Mouse (Mus musculus) layer of hippocampus, postnatal 14 days (tissue): Measurements from ENCODE around the gene Prrc2a. TPM values are rescaled to one million over a fixed set of nuclear protein-coding genes. Genes with fewer than 3 reads are reported as not detected.
A peak's percentile ranks its signal among the peaks of the same experiment; 100 is the strongest.
"Not testable (repeated sequence)": the region's sequence is repeated elsewhere in the genome, so short reads cannot be mapped to it uniquely, and the experiment has no call there.

Experiments used
- DNase-seq, 2 experiments: peaks; one replicate each; pipeline ENCODE4 v3.0.0; 2021 to 2022; ENCODE audit warnings: low spot score in 2 of 2, mixed read lengths in 1 of 2
- total RNA-seq, 2 experiments: library from RNA; stranded (reverse); gene quantifications; 2 replicates each; pipeline ENCODE4 v1.2.3; 2021

Gene Prrc2a
- total RNA-seq, 2 experiments from 2014 or later, result 305 to 314 TPM

DNA sequence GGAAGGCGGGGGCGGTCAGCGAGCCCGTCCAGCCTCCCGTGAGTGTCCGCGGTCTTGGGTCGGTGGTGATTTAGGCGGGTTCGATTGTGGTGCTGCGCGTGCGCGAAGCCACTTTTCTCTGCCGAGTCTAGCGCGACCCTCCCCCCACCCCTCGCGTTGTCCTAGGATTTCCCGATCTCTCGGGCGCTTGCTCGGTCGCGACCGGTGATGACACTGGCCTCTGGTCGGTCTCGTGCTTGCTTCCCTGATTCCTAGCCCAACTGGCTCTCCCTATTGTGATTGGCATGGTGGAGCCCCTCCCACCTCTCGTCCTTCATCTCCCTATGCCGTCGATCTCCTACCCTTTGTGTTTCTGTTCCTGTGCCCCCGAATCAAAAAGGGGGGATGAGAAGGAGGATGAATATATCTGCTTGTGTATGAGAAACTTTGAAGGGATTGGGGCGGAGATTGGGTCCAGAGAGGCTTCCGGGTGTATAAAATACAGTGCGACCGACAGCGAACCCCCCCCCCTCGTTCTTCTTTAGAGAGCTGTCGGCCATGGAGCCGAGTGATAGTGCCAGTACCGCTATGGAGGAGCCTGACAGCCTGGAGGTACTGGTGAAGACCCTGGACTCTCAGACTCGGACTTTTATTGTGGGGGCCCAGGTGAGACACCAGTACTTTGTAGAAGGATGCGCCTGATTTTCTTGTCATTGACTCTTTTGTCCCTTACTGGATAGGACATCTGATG, 28.9 kb downstream of the Prrc2a start:
- DNase-seq, result no peak

DNA sequence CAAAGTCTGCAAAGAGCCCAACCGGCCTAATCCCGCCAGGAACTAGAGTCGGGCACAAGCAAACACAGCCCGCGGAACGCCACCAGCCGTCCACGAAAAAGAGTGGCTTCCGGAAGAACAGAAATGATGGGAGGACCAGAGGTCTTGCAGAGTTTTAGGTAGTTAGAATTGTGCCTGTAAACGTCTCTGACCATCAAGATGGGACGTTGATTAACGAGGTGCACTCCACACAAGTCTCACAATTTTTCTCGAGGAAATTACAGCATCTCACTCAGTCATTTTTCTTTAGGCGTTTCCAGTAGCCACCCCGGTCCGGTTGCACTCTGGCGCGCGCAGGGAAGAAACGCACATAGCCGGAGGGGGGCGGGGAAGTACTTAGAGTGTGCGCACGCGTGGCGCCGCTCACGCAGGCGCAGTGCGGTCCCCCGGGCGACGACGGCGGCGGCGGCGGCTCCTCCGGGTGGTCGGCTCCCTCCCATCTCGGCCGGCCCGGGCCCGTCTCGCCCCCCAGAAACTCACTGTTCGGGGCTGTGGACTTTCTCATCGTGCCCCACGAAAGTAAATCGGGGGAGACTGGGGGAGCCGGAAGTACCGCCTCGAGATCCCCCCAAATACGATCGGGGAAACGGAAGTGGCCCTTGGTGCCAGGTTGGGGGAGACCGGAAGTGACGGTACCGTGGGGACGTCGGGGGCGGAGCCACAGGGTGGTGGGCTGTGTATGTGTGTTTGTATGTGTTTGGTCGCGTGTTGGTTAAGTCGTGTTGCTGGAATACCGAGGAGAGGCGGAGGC, 29.7 kb downstream of the Prrc2a start, which contains the start of gene Bag6:
Gene Bag6 (plus strand): TSS at position 378 of the 790 bp plus-strand sequence.
- DNase-seq, result peak; percentile 95 to 98

DNA sequence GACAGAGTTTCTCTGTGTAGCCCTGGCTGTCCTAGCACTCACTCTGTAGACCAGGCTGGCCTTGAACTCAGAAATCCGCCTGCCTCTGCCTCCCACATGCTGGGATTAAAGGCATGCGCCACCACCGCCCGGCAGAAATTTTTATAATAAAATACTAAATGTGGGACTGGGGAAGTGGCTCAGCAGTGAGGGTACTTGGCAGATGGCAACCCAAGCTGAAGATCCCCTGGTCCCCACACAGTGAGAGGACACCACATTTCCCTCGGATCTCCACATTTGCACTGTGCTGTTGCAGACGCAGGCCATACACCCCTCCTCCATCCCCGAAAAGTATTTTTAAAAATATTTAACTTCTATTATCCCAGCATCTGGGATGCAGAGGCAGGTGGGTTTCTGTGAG, 31.2 kb downstream of the Prrc2a start:
- DNase-seq, result no peak

GRCm38 (mm10) chr17:35132174-35132560, 32.5 kb downstream of the Prrc2a start:
- no peak for DNase-seq

DNA sequence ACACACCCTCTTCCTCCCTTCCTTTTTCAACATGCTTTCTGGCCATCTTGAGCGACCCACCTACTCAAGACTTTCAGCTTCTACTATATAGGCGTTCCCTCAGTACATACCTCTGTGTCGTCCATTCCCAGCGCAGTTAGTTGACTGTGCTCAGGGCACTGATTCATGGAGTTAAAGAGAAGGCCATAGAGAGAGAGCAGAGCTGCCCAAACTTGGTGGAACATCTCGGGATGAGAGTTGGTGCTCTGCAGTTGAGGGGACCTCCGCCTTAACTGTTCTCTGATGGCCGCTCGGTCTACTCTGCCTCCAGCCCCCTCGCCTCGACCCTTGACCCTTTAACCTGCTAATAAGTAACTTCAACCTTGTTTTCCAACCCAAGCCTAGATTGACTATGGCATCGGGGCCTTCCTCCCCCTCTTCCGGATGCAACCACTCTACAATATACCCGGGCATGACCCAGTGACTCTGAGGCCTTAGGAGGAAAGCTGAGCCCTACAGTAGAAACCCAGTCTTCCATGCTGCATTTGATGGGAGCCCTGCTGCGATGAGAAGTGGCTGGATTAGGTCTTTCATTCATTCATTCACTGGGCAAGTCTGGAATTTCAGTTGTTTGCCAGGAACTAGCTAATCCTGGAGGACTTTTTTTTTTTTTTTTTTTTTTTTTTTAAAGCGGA, 33.1 kb downstream of the Prrc2a start, which contains the start of gene Apom:
Gene Apom (minus strand): TSS at position 551 of the 674 bp plus-strand sequence.
- no peak for DNase-seq

DNA sequence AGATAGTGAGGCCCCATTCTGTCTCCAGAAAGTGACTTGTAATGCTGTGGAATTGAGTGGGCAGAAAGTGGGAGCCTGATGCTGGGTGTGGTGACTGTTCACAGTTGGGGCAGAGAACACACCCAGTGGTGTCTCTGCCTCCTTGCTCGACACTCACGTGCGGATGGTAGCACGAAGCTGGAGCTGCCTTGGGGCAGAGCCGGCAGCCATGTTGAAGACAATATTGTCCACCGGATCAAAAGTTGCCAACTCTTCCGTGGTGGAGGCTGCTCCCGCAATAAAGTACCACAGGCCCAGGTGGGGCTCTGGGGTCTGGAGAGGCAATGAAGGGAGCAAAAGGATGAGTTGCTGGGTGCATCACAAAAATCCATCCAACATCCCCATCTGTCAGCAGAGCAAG, 33.7 kb downstream of the Prrc2a start:
- DNase-seq, result no peak

DNA sequence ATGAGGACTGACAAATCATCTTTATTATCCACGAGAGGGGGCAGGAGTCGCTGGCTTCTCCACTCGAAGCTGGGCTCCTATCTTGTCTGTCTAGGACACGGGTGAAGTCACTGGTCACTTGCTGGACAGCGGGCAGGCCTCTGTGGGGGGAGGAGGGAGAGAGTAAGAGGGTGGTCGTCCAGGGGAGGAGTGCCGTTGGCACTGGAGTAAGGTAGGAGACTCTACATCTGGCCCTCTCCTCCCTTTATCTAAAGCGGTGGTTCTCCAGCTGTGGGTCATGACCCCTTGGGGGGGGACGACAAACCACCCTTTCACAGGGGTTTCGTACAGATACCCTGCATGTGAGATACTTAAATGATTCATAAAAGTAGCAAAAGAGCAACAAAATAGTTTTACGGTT, 35.7 kb downstream of the Prrc2a start:
- DNase-seq, result no peak

DNA sequence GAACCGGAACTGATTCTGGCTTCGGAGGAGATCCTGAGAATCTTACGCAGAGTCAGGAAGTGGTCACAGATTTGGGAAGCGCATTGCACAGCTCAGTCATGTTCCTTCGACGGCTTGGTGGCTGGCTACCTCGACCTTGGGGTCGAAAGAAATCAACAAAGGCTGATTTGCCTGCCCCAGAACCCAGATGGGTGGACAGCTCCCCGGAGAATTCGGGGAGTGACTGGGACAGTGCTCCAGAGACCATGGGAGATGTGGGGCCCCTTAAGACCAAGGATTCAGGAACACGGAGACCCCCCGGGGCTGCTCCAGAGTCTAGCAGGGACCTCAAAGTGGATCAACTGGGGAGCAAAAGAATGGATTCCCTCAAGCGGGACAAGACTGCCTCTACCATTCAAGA, 37.7 kb downstream of the Prrc2a start:
- DNase-seq, result no peak

- peak; percentile 68 to 70 for DNase-seq
Observed at GRCm38 (mm10) chr17:35126206-35126611, 38.5 kb downstream of the Prrc2a start, which contains the start of gene D17H6S53E. D17H6S53E (plus strand) TSS chr17:35126373.

DNA sequence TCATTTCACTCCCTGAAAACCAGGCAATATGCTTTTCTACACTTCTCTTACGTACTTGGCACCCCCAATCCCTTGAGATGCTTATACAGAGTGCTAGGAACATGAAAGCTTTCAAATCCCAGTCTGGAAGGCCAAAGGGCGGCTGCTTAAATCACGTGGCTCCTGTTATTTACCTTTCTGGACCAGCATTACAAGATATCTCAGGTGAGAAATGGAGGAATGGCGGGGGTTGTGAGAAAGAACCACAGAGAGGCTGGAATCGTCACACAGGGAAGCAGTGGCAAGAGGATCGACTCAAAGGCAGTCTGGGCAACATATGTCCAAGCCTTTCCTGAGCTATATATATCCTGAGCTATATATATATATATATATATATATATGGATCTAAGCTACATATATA, 39.1 kb downstream of the Prrc2a start:
- no peak for DNase-seq

DNA sequence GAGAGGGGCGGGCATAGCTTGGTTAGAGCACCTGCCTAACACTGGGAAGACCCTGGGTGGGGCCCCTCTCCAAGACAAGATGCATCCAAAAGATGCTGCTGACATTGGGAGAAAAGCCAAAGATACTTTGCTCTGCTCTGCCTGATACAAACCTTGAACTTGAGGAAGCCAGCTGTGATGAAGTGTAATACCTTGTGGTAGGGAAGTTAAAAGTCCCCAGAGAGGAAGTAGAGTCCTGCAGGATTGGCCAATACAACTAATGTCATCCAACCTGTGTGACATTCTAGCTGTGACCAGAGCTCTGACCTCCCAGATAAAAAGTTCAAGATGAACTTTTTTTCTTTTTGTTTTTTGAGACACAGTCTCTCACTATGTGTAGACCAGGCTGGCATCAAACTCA, 39.6 kb downstream of the Prrc2a start:
- DNase-seq, result no peak

DNA sequence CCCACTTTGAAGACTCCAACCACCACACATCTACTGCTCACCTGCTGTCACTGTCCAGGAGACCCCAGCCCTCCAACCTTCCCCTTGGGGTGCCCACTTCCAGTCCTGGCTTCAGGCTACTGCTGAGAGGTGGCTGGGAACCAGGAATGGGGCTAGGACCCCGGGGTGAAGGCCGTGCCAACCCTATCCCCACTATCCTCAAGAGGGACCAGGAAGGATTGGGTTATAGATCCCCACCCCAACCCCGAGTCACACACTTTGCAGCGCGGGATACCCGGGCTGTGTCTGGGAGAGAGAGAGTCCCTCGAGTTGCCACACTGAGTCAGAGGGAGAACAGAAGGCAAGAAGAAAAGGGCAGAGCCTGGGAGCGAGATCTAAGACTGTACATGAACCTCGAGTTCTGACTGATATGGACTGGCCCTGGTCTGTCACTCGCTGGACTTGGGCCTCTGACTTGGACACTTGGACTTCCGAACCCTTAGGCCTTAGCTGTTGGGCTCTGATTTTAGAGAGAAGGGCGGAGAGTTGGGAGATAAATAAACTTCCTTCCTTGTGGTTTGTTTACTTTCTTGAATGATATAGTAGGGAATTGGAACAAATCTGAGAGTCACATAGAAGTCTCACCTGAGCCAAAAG, 40.3 kb downstream of the Prrc2a start:
- DNase-seq, result not testable (repeated sequence)

DNA sequence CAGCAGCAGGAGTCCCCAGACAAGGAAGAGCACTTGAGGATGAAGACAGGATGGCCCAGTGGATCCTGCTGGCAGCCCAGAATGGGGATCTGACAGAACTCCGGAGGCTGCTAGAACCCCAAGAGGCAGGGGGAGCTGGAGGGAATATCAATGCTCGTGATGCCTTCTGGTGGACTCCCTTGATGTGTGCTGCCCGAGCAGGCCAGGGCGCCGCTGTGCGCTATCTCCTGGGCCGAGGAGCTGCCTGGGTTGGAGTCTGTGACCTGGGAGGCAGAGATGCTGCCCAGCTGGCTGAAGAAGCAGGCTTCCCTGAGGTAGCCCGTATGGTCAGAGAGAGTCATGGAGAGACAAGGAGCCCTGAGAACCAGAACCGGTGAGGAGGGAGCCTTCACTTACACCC, 41.4 kb downstream of the Prrc2a start:
- DNase-seq, result not testable (repeated sequence)

- peak in 1 of 2 experiments; percentile 81 for DNase-seq
Observed at GRCm38 (mm10) chr17:35121871-35122303, 42.8 kb downstream of the Prrc2a start, which contains the start of gene Csnk2b. Csnk2b (minus strand) TSS chr17:35122053.

GRCm38 (mm10) chr17:35121143-35121799, 43.4 kb downstream of the Prrc2a start, which contains the start of gene Gpank1:
Gpank1 (plus strand) TSS chr17:35121455.
- DNase-seq, result peak; percentile 96 to 99

DNA sequence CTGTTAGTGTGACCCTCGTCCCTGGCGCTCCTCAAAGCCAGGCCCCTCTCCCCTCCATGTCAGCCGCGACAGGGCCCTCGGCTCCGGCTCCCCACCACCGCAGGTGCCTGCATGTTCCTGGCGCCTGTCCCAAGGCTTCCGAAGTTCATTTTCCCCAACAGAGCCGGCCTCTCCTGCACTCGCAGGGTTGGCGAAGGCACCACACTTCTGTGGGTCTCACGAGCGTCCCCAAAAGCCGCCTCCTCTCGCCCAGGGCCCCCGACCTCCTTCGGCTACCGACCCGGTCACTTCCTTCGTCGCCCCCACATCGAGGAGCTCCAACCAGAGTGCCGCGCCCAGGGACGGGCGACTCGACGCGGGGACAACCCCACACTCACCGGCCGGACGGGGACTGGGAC, 44.0 kb downstream of the Prrc2a start:
- DNase-seq, result peak in 1 of 2 experiments; percentile 17

- DNase-seq, result no peak
Observed at GRCm38 (mm10) chr17:35115046-35116019, 49.4 kb downstream of the Prrc2a start, which contains the start of gene Ly6g5b. Ly6g5b (minus strand) TSS chr17:35115428.

DNA sequence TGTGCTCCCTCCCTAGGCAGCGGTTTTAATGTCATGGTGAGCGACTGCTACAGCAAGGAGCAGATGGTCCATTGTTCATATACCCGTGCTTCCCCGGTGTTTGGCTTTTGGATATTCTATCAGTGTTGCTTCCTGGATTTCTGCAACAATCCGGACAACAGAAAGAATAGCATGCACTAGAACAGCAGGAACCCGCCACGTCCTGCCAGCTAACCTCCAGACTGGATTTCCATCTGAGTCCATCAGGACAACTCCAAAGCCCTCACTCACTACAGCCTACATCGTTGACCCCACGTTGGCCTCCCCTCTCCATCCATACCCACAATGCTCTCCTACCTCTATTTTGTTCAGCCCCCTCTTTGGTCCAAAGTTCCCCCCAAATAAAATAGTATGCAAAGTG, 52.9 kb downstream of the Prrc2a start:
- DNase-seq, result no peak

DNA sequence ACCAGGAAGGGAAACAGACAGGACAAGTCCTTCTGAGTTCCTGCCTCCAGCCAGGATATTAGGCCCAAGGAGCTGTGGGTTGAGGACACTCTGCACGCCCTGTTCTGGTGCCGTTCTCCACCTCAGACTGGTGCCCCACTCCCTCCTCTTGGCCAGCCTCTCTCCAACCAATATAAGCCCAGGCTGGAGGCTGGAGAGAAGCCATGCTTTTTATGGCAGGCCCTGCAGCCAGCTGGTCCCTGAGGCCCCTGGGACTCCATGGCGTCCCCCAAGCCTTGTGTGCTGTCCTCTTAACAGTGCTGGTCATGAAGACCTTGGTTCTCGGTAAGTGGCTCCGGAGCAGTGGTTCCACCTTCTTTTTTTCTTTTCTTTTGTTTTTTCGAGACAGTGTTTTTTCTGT, 56.6 kb downstream of the Prrc2a start, which contains the start of gene Ly6g5c:
Gene Ly6g5c (plus strand): TSS at position 183 of the 400 bp plus-strand sequence.
- DNase-seq, result no peak
